Mouse (Mus musculus) heart, embryonic 10.5 days (tissue): ENCODE results near the gene Atpaf1. TPM values are rescaled to one million over a fixed set of nuclear protein-coding genes. Genes with fewer than 3 reads are reported as not detected.

Experiments used
- DNase-seq: peaks from one replicate; pipeline ENCODE4 v3.0.0-alpha.2; 2017; ENCODE audit warnings: low spot score
- H3K27ac ChIP-seq: fragments of 300-500 bp; sonication (generic); 2 replicates; pipeline ENCODE4 v1.5.1; 2016; ENCODE audit warnings: mild to moderate bottlenecking
- H3K27me3 ChIP-seq: fragments of 300-500 bp; sonication (generic); 2 replicates; pipeline ENCODE4 v1.6.1; 2016; ENCODE audit warnings: mild to moderate bottlenecking; ENCODE audit not compliant: poor library complexity, insufficient read depth, severe bottlenecking
- H3K36me3 ChIP-seq: fragments of 300-500 bp; sonication (generic); 2 replicates; pipeline ENCODE4 v1.6.1; 2016; ENCODE audit warnings: mild to moderate bottlenecking, moderate library complexity
- H3K4me1 ChIP-seq: fragments of 300-500 bp; sonication (generic); 2 replicates; pipeline ENCODE4 v1.6.1; 2016; ENCODE audit warnings: mild to moderate bottlenecking
- H3K4me3 ChIP-seq: fragments of 300-500 bp; sonication (generic); 2 replicates; pipeline ENCODE4 v1.5.1; 2016; ENCODE audit warnings: mild to moderate bottlenecking, moderate library complexity
- H3K9me3 ChIP-seq: fragments of 300-500 bp; sonication (generic); 2 replicates; pipeline ENCODE4 v1.6.1; 2016; ENCODE audit warnings: mild to moderate bottlenecking, moderate library complexity
- WGBS: fragments of 180-500 bp; shearing (Covaris S2); methylation state at CpG from one replicate; pipeline ENCODE4 v1.1.7; 2016; 5-methylcytosine and 5-hydroxymethylcytosine counted together
- polyA plus RNA-seq: library from polyadenylated mRNA; unstranded; fragments of >200 nt; fragmentation: Nextera tagmentation; extraction: Ambion mirVana; gene quantifications from 2 replicates; pipeline ENCODE4 v1.2.1, GENCODE M21; 2016

The Atpaf1 gene
- polyA plus RNA-seq, 1 experiment from 2014 or later, result 60.0 TPM

- Histone ChIP-seq H3K4me1 (peaks cover 6% of the 10 kb centered on the region), H3K36me3 (peaks cover 14% of the 10 kb centered on the region; the same call in 1 of the 2 replicates), H3K27me3 (no peaks in the 10 kb centered on the region), H3K4me3 (peak within 1 kb of the TSS; percentile 89), H3K9me3 (no peaks in the 10 kb centered on the region), H3K27ac (peak within 1 kb of the TSS; percentile 90)
- peak; percentile 96 for DNase-seq
- WGBS, result 2% methylated on average over 51 of the region's 51 CpGs
Observed at GRCm38 (mm10) chr4:115838696-115839641, 54.4 kb downstream of the Atpaf1 start, which contains the start of gene Mknk1. Gene Mknk1 (plus strand): TSS chr4:115839198.

DNA sequence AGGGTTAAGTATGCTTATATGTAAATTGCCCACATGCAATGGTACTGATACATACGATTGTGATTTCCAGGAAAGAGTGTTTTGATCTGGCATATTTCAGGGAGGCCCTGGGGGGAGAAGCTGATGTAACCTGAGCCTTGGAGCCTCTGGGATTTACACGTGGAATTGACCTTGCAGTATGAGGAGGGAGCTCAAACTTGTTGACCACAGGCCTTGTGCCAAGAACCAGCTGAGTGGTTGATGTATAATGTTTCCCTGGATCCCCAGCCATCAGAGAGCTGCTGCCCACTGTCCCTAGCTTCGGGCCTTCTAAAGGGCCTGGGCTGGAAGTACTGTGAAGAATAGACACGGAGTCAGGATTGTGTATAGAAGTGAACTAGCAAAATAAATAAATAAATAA is 55.3 kb downstream of the Atpaf1 start:
- H3K27me3 ChIP-seq, result no peaks in the 10 kb centered on the region
- no peak overlapping the region for H3K27ac ChIP-seq
- WGBS, result 65% methylated on average over 4 of the region's 4 CpGs
- DNase-seq, result no peak
- no peaks in the 10 kb centered on the region for H3K9me3 ChIP-seq
- peaks cover 5% of the 10 kb centered on the region; the same call in 1 of the 2 replicates for H3K36me3 ChIP-seq
- peaks cover 6% of the 10 kb centered on the region for H3K4me1 ChIP-seq
- H3K4me3 ChIP-seq, result peak overlapping the region; percentile 89

GRCm38 (mm10) chr4:115840842-115841241 is 56.2 kb downstream of the Atpaf1 start:
- WGBS, result 88% methylated on average over 4 of the region's 4 CpGs
- no peaks in the 10 kb centered on the region for H3K36me3 ChIP-seq
- no peak for DNase-seq
- H3K4me1 ChIP-seq, result peaks cover 6% of the 10 kb centered on the region
- H3K9me3 ChIP-seq, result no peaks in the 10 kb centered on the region
- H3K27ac ChIP-seq, result no peak overlapping the region
- H3K27me3 ChIP-seq, result no peaks in the 10 kb centered on the region
- H3K4me3 ChIP-seq, result no peak overlapping the region

DNA sequence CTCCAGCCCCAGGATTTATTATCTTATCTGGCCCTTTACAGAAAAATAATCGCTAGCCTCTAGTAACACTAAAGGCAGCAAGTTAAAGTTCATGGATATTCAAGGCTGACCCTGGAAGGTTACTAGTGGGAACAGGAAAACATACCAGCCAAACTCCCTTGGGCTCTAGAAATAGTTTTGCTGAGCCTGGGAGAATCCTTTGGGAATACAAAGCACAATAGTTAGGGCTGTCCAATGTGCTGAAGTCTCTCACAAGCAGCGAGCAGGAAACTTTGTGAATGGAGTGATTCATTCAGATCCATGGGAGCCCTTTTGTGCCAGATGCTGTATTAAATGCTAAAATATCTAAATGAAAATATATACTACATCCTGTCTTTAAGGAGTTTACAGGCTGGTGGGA is 62.0 kb downstream of the Atpaf1 start:
- no peaks in the 10 kb centered on the region for H3K9me3 ChIP-seq
- peaks cover 10% of the 10 kb centered on the region; the same call in 1 of the 2 replicates for H3K36me3 ChIP-seq
- no peak overlapping the region for H3K27ac ChIP-seq
- peaks cover 30% of the 10 kb centered on the region for H3K4me1 ChIP-seq
- no peak for DNase-seq
- no peak overlapping the region for H3K4me3 ChIP-seq
- WGBS, result 50% methylated on average over 2 of the region's 2 CpGs
- H3K27me3 ChIP-seq, result no peaks in the 10 kb centered on the region

DNA sequence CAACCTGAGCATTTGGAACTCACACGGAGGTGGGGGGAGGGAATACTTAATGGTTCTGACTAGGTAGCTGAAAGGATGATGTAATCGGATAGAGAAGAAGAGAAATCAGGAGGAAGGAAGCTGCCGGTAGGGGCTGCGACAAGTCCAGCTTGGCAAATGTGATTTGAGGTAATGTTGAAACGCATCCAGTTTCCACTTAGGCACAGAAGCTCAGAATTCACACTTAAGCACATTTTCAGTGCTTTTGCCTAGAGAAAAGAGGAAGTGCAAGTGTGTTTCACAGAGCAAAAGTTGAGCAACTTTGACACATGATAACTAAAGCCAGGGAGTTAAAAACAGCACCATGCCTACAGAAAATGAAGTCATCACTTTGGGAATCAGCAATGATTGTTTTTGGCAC is 62.8 kb downstream of the Atpaf1 start:
- H3K36me3 ChIP-seq, result peaks cover 15% of the 10 kb centered on the region; the same call in 1 of the 2 replicates
- H3K9me3 ChIP-seq, result no peaks in the 10 kb centered on the region
- 40% methylated on average over 5 of the region's 5 CpGs for WGBS
- no peaks in the 10 kb centered on the region for H3K27me3 ChIP-seq
- H3K4me1 ChIP-seq, result peaks cover 32% of the 10 kb centered on the region
- no peak for DNase-seq
- H3K4me3 ChIP-seq, result no peak overlapping the region
- H3K27ac ChIP-seq, result no peak overlapping the region

GRCm38 (mm10) chr4:115848083-115848482 is 63.5 kb downstream of the Atpaf1 start:
- Histone ChIP-seq H3K27ac (peak overlapping the region; percentile 67; the same call in 1 of the 2 replicates), H3K27me3 (no peaks in the 10 kb centered on the region), H3K9me3 (no peaks in the 10 kb centered on the region), H3K4me3 (no peak overlapping the region), H3K4me1 (peaks cover 32% of the 10 kb centered on the region), H3K36me3 (peaks cover 17% of the 10 kb centered on the region; the same call in 1 of the 2 replicates)
- no peak for DNase-seq
- WGBS, result 70% methylated on average over 1 of the region's 1 CpGs

- peaks cover 32% of the 10 kb centered on the region for H3K4me1 ChIP-seq
- WGBS, result 32% methylated on average over 8 of the region's 8 CpGs
- no peak overlapping the region for H3K4me3 ChIP-seq
- no peaks in the 10 kb centered on the region for H3K27me3 ChIP-seq
- no peaks in the 10 kb centered on the region for H3K9me3 ChIP-seq
- DNase-seq, result peak; percentile 95
- H3K36me3 ChIP-seq, result peaks cover 19% of the 10 kb centered on the region; the same call in 1 of the 2 replicates
- H3K27ac ChIP-seq, result peak overlapping the region; percentile 67
Observed at GRCm38 (mm10) chr4:115848990-115849677, 64.5 kb downstream of the Atpaf1 start.

GRCm38 (mm10) chr4:115850111-115850510 is 65.5 kb downstream of the Atpaf1 start:
- peaks cover 39% of the 10 kb centered on the region for H3K4me1 ChIP-seq
- no peak overlapping the region for H3K27ac ChIP-seq

DNA sequence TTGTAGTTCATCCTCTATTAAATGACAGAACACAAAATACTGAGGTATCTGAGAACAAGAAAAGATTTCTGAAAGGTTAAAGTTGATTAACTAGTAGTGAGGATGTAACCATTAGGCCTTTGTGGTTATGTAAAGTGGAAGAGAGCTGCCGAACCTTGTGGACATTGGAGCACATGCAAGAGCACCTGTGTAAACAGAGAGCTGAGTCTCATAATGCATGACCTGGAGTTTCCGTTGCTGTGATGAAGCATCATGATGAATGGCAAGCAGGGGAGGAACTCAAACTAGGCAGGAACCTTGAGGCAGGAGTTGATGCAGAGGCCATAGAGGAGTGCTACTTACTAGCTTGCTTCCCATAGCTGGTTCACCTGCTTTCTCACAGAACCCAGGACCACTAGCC is 66.0 kb downstream of the Atpaf1 start:
- no peak overlapping the region for H3K4me3 ChIP-seq
- no peak for DNase-seq
- H3K4me1 ChIP-seq, result peaks cover 45% of the 10 kb centered on the region
- 81% methylated on average over 2 of the region's 2 CpGs for WGBS
- H3K36me3 ChIP-seq, result peaks cover 19% of the 10 kb centered on the region; the same call in 1 of the 2 replicates
- no peaks in the 10 kb centered on the region for H3K9me3 ChIP-seq
- no peaks in the 10 kb centered on the region for H3K27me3 ChIP-seq
- H3K27ac ChIP-seq, result no peak overlapping the region

More at GRCm38 (mm10) chr4:115850111-115850510, 65.5 kb downstream of the Atpaf1 start:
- H3K27me3 ChIP-seq, result no peaks in the 10 kb centered on the region
- WGBS, result 63% methylated on average over 2 of the region's 2 CpGs
- peaks cover 19% of the 10 kb centered on the region; the same call in 1 of the 2 replicates for H3K36me3 ChIP-seq
- no peaks in the 10 kb centered on the region for H3K9me3 ChIP-seq
- H3K4me3 ChIP-seq, result no peak overlapping the region
- DNase-seq, result no peak

DNA sequence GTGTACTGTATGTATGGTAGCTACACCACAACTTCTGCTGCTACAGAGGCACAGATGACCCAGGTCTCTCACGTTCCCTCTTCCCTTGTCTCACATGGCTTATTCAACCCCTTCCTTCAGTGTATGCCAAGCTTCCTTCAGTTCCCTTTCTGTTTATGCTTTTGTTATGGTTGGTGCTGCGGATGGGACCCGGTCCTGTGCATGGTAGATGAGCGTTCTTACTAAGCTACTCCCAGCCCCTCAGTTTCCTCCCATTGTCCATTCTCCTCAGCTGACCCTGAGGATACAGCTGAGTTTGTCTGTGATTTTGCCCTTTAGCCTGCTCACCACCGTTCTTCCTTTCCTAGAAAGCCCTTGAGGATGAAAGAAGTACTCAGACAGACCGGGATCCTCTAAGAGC is 67.0 kb downstream of the Atpaf1 start:
- H3K4me1 ChIP-seq, result peaks cover 54% of the 10 kb centered on the region
- peaks cover 19% of the 10 kb centered on the region; the same call in 1 of the 2 replicates for H3K36me3 ChIP-seq
- H3K4me3 ChIP-seq, result no peak overlapping the region
- 68% methylated on average over 6 of the region's 6 CpGs for WGBS
- H3K27me3 ChIP-seq, result no peaks in the 10 kb centered on the region
- no peak overlapping the region for H3K27ac ChIP-seq
- no peaks in the 10 kb centered on the region for H3K9me3 ChIP-seq
- DNase-seq, result no peak

GRCm38 (mm10) chr4:115855100-115855499 is 70.5 kb downstream of the Atpaf1 start:
- no peak for DNase-seq
- 33% methylated on average over 6 of the region's 6 CpGs for WGBS
- Histone ChIP-seq H3K36me3 (peaks cover 41% of the 10 kb centered on the region), H3K4me3 (no peak overlapping the region), H3K4me1 (peaks cover 42% of the 10 kb centered on the region), H3K9me3 (no peaks in the 10 kb centered on the region), H3K27me3 (0 out of 2 replicates have a peak, but pooled peaks cover 5% of the 10 kb centered on the region), H3K27ac (no peak overlapping the region; the same call in 1 of the 2 replicates)

DNA sequence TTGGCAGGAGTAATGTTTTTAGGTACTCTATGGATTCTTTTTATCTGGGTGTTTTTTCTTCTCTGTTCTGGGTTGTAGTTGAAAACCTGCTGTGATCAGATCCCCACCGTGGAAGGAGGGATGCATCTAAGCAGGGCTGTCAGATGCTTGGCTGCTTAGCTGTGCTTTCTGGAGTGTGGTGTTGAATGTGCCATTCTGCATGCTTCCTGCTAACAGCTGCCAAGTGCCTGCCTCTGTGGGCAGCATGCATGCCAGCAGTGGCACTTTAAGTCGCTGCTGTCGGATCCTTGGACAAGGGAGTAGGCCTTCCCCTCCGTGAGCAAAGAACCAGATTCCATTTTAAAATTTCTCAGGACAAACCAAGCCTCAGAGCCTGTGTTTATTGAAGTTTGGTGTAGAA is 71.0 kb downstream of the Atpaf1 start:
- no peak overlapping the region for H3K4me3 ChIP-seq
- 58% methylated on average over 4 of the region's 4 CpGs for WGBS
- no peaks in the 10 kb centered on the region for H3K9me3 ChIP-seq
- DNase-seq, result no peak
- H3K27me3 ChIP-seq, result 0 out of 2 replicates have a peak, but pooled peaks cover 5% of the 10 kb centered on the region
- peak overlapping the region; percentile 29; the same call in 1 of the 2 replicates for H3K27ac ChIP-seq
- peaks cover 37% of the 10 kb centered on the region for H3K4me1 ChIP-seq
- peaks cover 46% of the 10 kb centered on the region for H3K36me3 ChIP-seq
